Mouse (Mus musculus): ENCODE results near the gene Mpc1.

GRCm38 (mm10) chr17:8330602-8331001, 47.9 kb downstream of the Mpc1 start:
- no peak for TF ChIP-seq CTCF (IDR thresholded peaks at IDR 0.05; ENCODE audit: borderline replicate concordance, extremely low read depth, insufficient read depth, insufficient read length)
- no peak for TF ChIP-seq POLR2A (IDR thresholded peaks at IDR 0.05; ENCODE audit: borderline replicate concordance, extremely low read depth, insufficient read depth, insufficient read length, poor library complexity, severe bottlenecking)
